Mouse (Mus musculus) cerebellum, adult 11 months (tissue): Measurements from ENCODE around the gene Chd4.
"Not testable (repeated sequence)": the region's sequence is repeated elsewhere in the genome, so short reads cannot be mapped to it uniquely, and the experiment has no call there.

Source experiments
- DNase-seq: peaks from one replicate; pipeline ENCODE4 v3.0.0; 2022

Chd4 gene

GRCm38 (mm10) chr6:125162615-125163305 is 67.0 kb downstream of the Chd4 start:
- DNase-seq: not testable (repeated sequence)

DNA sequence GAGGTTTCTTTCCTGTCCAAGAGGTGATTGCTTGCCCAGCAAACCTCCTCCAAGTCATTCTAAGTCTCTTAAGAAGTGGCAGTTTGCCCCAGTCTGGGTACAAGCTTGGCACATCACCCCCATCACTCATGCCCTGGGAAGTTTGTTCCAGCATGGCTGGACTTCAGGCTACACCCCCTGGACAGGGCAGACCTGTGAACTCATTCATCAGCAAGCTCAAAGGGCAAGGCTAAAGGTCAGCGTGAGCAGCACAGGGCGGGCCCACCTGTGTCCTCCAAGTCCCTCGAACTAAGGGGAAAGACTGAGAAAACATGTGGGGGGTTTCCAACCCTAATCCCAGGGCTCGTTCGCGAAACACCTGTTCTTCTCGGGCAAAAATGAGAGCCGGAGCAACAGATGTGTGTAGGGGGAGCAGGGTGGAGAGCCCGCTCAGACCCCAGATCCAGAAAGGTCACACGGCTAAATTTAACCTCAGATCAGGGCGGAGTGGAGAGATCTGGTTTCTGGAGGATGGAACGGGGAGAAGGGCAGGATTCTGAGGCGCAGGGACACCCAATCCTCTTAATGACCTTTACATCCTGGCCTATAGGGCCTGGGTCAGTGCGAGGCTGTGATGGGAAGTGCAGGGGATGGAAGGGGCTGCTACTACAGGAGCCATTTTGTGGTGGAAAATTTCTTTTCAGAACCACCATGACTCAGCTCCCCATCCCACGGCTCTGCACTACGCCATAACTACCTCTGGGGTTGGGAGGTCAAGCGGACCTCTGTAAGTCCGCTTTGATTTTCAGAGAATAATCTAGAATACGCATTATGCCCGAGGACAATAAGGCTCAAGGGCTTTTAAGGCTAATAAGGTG is 68.2 kb downstream of the Chd4 start:
- DNase-seq: no peak

DNA sequence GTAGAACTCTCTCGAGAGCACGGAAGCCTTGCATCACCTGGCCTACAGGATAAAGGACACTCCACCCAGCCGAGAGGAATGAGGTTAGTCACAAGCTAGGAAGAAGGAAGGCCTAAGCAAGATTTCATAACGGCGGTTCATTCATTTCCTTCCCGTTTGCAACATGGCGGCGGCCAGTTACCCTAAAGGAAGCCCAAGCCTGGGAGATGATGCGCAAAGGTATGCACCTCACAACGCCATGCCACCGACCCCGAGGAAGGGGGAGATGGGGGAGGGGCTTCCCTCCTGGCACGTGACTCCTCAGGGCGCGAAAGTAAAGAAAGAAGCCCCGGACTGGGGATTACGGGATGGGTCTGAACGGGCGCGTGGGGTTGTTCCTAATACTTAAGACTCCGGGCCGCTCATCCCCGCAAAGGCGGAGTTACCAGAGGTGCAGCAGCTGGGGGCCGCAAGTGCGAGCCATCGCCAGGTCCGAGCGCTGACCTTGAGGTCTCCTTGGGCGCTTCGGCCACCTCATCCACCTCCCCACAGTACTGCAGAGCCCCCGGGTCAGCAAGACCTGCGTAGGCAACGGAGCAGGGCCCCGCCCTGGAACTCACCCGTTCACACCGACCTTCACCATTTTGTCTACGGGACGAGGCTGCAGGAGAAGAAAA is 69.0 kb downstream of the Chd4 start:
- peak; percentile 72 for DNase-seq

- peak; percentile 97 for DNase-seq
Observed at GRCm38 (mm10) chr6:125165328-125165891, 69.6 kb downstream of the Chd4 start.

GRCm38 (mm10) chr6:125166051-125166751 is 70.4 kb downstream of the Chd4 start, which contains the start of gene Gapdh:
Gapdh (minus strand) TSS chr6:125166467.
- peak; percentile 81 for DNase-seq

DNA sequence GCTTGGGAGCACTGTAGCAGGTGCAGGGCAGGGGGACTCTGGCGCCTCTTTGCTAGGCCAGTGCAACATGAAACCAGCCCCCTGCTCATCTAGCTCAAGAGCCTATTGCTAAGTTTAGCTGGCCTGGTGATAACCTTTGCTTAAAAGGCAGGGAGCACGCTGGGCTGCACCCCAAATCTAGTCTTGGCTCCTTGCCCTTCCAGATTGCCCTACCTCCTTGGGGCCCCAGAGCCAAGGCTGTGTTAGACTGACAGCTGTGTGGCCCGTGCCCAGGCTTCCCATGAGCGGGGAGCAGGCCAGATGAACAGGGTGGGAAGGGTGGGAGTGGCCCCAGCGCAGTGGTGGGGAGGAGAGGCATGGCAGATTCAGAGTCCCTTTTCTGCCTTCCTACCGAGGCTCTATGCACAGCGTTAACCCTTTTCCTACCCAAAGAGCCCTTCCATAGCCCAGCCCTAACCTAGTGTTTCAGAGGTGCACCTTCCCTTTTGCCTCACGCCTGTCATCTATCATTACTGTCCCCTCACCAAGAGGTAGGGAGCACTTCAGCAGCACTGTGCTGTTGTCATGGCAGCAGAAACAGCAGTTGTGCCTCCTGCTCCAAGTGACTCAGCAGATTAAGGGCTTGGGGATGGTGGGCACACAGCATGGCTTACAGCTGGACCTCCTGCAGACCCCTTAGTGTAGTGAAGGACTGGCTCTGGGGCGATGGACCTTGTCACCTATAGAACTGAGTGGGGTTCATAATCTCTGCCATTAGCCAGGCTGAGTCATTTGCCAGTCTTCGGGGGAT is 71.3 kb downstream of the Chd4 start:
- DNase-seq: peak; percentile 54

GRCm38 (mm10) chr6:125168086-125168485 is 72.3 kb downstream of the Chd4 start:
- no peak for DNase-seq

DNA sequence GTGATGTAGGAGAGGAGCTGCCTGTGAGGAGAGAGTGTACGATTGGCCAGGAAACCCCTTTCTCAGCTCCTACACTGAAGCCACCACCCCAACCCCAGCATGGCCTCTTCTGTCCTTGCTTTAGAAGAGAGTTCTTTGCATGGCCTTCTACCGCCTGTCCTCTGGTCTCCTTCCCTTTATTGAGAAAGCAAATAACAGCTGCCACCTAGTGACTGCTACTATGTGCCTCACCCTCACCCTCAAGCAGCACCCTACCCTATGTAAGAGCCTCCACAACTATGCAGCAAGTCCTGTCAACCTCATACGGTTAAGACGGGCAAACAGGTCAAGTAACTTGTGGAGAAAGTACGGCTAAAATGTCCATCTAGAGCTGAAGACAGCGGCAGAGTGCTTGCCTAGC is 74.4 kb downstream of the Chd4 start:
- DNase-seq: no peak

DNA sequence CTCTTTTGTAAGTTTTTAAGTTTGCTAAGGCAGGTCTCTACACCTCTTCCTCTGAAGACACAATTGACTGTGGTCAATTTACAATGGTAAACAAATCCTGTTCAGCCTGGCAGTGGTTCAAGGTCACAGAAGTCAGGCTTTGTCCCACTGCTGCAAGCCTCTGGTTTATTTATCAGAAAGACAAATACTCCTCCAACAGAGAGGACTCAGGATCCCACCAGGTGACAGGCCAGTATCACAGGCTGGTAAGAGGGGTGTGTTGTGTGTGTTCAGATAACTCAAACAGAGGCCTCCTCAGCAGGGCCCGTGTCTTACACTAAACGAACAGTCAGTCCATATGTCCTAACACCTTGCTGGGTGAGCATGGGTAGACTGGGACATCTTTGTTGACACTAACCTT is 76.7 kb downstream of the Chd4 start:
- DNase-seq: no peak

DNA sequence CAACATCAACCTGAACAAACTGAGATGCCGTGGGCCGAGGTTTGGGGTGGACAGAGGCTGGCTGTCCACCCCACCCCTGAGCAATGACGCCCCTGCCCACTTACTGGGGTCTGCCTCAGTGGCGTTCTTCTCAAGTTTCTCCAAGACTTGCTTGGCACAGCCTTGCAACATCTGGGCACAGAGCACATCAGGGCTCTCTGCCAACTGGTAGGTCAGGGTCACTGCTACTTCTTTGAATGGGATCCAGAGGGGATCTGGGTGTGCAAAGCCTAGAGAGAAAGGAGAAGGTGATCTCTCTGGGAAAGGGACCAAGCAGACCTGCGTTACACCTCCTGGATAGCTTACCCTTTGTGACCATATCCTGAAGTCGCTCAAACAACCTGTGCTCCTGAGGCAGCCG is 77.5 kb downstream of the Chd4 start:
- no peak for DNase-seq

DNA sequence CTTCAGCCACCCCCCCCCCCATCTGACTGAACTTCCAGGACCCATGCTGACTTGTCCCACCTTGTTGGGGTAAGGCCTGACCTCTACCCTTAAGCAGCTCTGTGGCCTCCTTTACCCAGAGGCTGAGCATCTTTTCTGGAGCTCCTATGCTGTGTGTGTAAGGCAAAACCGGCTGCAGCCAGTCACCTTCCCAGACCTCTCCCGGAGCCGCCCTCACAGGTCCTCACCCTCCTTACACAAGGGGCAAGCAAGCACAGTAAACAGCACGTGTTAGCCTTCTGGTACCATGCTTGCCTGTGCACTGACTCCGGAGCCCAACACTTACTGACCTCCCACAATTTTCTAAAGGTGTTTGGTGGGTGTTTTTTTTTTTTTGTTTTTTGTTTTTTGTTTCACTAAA is 79.7 kb downstream of the Chd4 start:
- DNase-seq: no peak

DNA sequence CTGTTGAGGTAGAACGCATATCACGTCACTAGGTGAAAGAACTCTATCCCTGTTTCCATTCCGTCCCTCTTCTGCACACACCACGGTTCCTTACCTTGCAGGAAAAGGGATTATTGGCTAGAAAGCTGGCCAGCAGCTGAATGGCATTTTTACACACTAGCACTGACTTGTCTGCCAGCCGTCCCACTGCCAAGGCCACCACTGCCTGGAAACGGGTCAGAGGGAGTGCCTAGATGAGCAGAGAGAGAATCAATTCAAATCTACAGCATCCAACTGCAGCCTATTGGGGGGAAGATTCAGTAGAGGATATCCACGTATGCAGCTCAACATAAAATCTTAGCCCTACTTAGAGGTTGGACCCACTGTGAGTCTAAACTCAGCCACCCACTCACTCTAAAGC is 83.8 kb downstream of the Chd4 start:
- DNase-seq: no peak
